Mouse (Mus musculus): ENCODE data around the gene Chrm3.

The Chrm3 gene

GRCm38 (mm10) chr13:10236279-10236678, 124.4 kb downstream of the Chrm3 start:
- DNase-seq (ENCODE audit: low spot score): no peak

GRCm38 (mm10) chr13:10235391-10236169, 125.1 kb downstream of the Chrm3 start:
- no peak for DNase-seq (ENCODE audit: low spot score)

GRCm38 (mm10) chr13:10220403-10220802, 140.2 kb downstream of the Chrm3 start:
- DNase-seq (ENCODE audit: low spot score): no peak

GRCm38 (mm10) chr13:10212112-10212511, 148.5 kb downstream of the Chrm3 start:
- DNase-seq (ENCODE audit: low spot score): no peak

- DNase-seq (ENCODE audit: low spot score): no peak
Measured at GRCm38 (mm10) chr13:10210522-10211244, 150.0 kb downstream of the Chrm3 start.

GRCm38 (mm10) chr13:10199206-10199956, 161.3 kb downstream of the Chrm3 start:
- DNase-seq (ENCODE audit: low spot score): no peak

- DNase-seq (ENCODE audit: low spot score): no peak
Measured at GRCm38 (mm10) chr13:10189829-10190228, 170.8 kb downstream of the Chrm3 start.

- no peak for DNase-seq (ENCODE audit: low spot score)
Measured at GRCm38 (mm10) chr13:10187926-10188325, 172.7 kb downstream of the Chrm3 start.

- no peak for DNase-seq (ENCODE audit: low spot score)
Measured at GRCm38 (mm10) chr13:10183837-10184236, 176.8 kb downstream of the Chrm3 start.

- DNase-seq (ENCODE audit: low spot score): no peak
Measured at GRCm38 (mm10) chr13:10182756-10183155, 177.9 kb downstream of the Chrm3 start.

- no peak for DNase-seq (ENCODE audit: low spot score)
Measured at GRCm38 (mm10) chr13:10170529-10170928, 190.1 kb downstream of the Chrm3 start.

- no peak for DNase-seq (ENCODE audit: low spot score)
Measured at GRCm38 (mm10) chr13:10163354-10163753, 197.3 kb downstream of the Chrm3 start.

- DNase-seq (ENCODE audit: low spot score): no peak
Measured at GRCm38 (mm10) chr13:10157496-10157895, 203.2 kb downstream of the Chrm3 start.

- no peak for DNase-seq (ENCODE audit: low spot score)
Measured at GRCm38 (mm10) chr13:10140573-10140972, 220.1 kb downstream of the Chrm3 start.

- no peak for DNase-seq (ENCODE audit: low spot score)
Measured at GRCm38 (mm10) chr13:10138878-10139277, 221.8 kb downstream of the Chrm3 start.

- DNase-seq (ENCODE audit: low spot score): no peak
Measured at GRCm38 (mm10) chr13:10131064-10131463, 229.6 kb downstream of the Chrm3 start.

GRCm38 (mm10) chr13:10112211-10112610, 248.4 kb downstream of the Chrm3 start:
- DNase-seq (ENCODE audit: low spot score): no peak

GRCm38 (mm10) chr13:10109542-10109941, 251.1 kb downstream of the Chrm3 start:
- no peak for DNase-seq (ENCODE audit: low spot score)

GRCm38 (mm10) chr13:10107331-10107730, 253.3 kb downstream of the Chrm3 start:
- DNase-seq (ENCODE audit: low spot score): no peak

- DNase-seq (ENCODE audit: low spot score): no peak
Measured at GRCm38 (mm10) chr13:10090778-10091177, 269.9 kb downstream of the Chrm3 start.

- no peak for DNase-seq (ENCODE audit: low spot score)
Measured at GRCm38 (mm10) chr13:10086336-10086735, 274.3 kb downstream of the Chrm3 start.

- DNase-seq (ENCODE audit: low spot score): no peak
Measured at GRCm38 (mm10) chr13:10081896-10082426, 278.7 kb downstream of the Chrm3 start.

All from ovary, postnatal 10 days (tissue).